Mouse (Mus musculus) lung, postnatal 0 days (tissue): ENCODE data around the gene Olfr1416.

Experiments used
- CTCF ChIP-seq: IDR thresholded peaks from 2 replicates; pipeline ENCODE4 v1.5.1; 2016; ENCODE audit warnings: antibody characterized with exemption, mild to moderate bottlenecking
- EP300 ChIP-seq: IDR thresholded peaks from 2 replicates; pipeline ENCODE4 v1.6.1; 2016; ENCODE audit warnings: antibody characterized with exemption, mild to moderate bottlenecking, control low read depth

- TF ChIP-seq CTCF = no peak
- no peak for TF ChIP-seq EP300
Measured at GRCm38 (mm10) chr1:92457758-92458157, 27.2 kb downstream of the Olfr1416 start.
